Mouse (Mus musculus): ENCODE results near the gene Heatr5a. TPM values are rescaled to one million over a fixed set of nuclear protein-coding genes. Genes with fewer than 3 reads are reported as not detected.
A peak's percentile ranks its signal among the peaks of the same experiment; 100 is the strongest.

Heatr5a gene
- total RNA-seq, 2 experiments from 2014 or later = 7.6 to 9.1 TPM

- DNase-seq (ENCODE audit: low spot score in 2 of 2) = no peak
Observed at GRCm38 (mm10) chr12:51886369-51886768, 84.8 kb downstream of the Heatr5a start.

DNA sequence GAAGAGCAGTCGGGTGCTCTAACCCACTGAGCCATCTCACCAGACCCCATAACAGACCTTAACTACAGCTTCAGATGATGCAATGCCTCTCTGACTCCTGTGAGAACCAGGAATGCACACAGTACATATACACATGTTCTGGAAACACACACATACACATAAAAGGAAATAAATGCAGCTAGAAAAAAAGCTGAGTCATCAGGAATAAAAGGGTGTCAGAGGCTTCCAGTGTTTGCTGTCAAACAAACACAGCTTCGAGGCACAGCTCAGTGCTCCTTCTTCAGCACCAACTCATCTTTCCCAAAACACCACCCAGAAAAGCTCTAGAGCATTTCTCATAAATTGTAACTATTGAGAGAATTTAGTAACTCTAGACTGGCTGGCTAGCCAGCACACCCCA lies 86.3 kb downstream of the Heatr5a start:
- no peak for DNase-seq (ENCODE audit: low spot score in 2 of 2)

GRCm38 (mm10) chr12:51883297-51883805 lies 87.8 kb downstream of the Heatr5a start:
- DNase-seq (ENCODE audit: low spot score in 2 of 2) = no peak

DNA sequence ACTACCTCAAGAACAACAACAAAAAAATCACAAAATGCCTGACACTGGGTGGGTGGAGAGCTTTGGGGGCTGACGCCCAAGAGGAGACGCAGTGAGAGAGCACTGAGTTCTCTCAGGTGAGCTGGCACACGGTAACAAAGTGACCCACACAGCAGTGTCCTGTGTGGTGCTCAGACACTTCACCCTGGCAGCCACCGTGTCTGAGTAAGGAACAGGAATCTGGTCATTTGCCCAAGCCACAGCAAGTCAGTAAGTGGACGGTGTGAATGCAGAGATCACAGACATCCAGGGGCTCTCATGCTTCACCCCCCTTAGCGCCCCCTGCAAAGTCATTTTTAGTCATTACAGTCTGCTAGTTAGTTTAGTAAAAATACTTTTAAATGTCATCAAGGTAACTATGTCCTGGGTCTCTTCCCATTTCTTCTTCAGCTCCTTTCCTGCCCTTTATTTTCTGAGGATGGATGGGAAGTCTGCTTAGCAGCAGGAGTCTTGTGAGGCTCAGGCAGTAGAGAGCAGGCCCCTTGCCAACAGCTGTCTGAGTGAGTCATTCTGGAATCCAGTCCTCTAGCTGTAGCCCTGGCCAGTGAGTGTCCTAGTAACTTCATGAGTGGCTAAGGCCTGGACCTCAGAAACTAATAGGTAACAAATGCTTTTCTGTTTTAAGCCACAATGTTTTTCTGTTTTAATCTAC lies 88.4 kb downstream of the Heatr5a start:
- DNase-seq (ENCODE audit: low spot score in 2 of 2) = peak in 1 of 2 experiments; percentile 24

DNA sequence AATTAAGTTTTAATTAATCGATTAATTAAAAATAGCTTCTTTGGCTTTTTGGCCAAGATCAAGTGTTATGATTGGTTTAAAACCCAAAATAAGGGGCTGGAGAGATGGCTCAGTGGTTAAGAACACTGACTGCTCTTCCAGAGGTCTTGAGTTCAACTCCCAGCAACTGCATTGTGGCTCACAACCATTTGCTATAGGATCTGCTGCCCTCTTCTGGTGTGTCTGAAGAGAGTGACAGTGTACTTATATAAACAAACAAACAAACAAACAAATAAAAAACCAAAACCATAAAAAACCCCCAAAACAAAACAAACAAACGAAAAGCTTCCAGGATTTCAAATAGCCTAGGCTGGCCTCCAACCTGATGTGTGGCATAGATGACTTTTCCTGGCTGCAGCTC lies 89.3 kb downstream of the Heatr5a start:
- no peak for DNase-seq (ENCODE audit: low spot score in 2 of 2)

- DNase-seq (ENCODE audit: low spot score in 2 of 2) = no peak
Observed at GRCm38 (mm10) chr12:51871446-51872144, 99.5 kb downstream of the Heatr5a start.

DNA sequence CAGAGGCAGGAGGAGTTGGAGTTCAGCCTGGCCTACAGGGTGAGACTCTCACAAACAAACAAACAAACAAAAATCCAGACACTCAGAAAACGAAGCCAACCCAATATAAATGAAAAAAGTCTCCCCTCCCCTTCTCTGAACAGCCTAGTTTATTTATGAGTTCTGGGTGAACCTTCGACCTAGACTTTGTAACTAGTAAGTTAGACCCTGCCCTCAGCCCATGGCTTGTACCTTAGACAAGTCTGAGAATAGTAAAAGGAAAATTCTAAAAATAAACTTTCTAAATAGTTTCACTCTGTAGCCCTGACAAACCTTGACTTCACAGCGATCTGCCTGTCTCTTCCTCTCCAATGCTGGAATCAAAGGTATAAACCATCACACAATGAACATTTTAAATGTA lies 101.6 kb downstream of the Heatr5a start:
- DNase-seq (ENCODE audit: low spot score in 2 of 2) = no peak

- no peak for DNase-seq (ENCODE audit: low spot score in 2 of 2)
Observed at GRCm38 (mm10) chr12:51867076-51867475, 104.0 kb downstream of the Heatr5a start.

GRCm38 (mm10) chr12:51866226-51866910 lies 104.8 kb downstream of the Heatr5a start:
- DNase-seq (ENCODE audit: low spot score in 2 of 2) = no peak

GRCm38 (mm10) chr12:51865790-51866179 lies 105.3 kb downstream of the Heatr5a start:
- no peak for DNase-seq (ENCODE audit: low spot score in 2 of 2)

DNA sequence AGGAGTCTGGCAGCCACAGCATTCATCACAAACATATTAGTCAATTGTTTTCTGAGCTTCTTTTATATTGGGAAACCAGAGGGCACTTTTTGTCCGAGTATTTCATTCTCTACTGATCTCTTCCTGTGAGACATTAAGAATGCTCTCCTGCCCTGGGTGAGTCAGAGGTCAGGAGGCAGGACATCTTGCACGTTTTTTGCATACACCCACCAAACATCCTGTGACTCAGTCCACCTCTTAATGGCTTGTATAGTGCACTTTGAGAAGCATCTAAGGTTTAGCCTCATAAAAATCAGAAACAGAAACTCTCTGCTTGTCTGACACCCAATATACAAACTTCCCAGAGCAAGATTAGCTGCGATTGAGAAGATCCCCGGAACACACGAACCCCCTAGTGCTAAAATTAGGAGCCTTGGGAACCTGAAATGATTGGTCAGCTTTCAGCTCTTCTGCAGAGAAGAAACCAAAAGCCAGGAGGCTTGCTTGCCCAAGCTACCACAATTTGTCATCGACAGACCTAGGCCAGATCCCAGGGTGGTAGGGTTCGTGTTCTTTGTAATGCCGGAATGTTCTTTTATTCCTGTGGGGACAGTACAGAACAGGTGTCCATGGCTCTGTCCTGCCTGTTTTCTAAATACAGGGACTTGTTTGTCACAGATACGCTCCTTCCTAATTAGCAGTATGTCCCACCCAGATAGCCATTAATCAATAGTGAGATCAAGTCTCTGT lies 105.9 kb downstream of the Heatr5a start:
- DNase-seq (ENCODE audit: low spot score in 2 of 2) = no peak

GRCm38 (mm10) chr12:51863116-51864002 lies 107.8 kb downstream of the Heatr5a start:
- no peak for DNase-seq (ENCODE audit: low spot score in 2 of 2)

DNA sequence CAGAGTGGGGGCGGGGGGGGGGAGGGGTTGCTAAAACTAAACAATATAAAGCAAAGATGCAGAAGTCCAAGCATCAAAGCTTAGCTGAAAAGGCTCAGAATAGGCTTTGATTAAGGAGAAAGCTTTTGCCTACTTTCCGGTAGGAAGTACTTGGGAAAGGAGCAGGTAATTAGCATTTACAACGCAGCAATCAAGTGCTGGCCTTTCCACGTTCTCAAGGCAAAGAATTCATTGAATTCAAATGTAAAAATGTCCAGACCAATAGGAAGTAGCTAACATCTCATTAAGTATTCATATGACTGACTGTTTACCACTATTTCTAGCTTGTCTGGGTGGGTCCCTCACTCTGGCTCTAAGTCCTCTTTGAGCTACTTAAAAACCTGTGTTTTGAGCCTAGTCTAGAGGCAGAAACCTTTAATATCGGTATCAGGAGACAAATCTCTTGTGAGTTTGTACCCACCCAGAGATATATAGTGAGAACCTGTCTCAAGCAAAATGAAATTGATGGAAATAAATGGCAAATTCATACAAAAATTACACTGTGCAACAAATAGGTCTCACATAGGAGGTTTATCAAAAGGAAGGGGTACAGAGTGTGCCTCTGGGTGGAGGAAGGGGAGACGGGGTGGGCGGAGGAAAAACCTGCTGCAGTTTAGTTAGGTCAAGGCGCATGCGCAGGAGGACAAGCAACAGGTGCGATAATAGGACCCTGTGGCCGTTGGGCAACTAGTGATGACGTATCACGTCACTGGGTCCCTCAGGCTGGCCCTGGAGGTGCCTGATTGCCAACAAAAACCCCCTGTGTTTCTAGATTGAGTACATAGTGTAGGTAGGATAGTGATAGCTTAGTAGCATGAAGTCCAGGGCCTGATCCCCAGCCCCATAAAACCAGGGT lies 112.7 kb downstream of the Heatr5a start:
- DNase-seq (ENCODE audit: low spot score in 2 of 2) = no peak

DNA sequence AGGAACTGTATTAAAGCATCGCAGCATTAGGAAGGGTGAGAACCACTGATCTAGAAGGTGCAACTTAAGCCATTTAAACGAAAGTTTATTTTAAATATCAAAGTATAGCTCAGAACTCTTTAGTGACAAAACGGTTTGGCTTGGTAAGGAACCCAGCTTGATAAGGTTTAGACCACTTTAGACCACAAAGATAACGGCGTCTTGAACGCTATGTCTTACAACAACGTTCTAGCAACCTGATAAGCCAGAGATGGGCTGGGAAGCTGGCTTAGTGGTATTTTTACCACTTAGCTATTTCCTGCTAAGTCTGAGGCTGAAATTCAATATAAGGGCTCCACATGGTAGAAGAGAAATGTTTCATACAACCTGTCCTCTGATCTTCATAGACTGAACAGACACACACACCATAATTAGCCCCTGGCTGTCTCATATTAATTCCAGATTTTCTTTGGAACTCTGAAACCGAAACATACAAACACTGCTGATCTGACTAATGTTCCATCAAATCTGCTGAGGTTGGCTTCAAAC lies 114.3 kb downstream of the Heatr5a start:
- no peak for DNase-seq (ENCODE audit: low spot score in 2 of 2)

GRCm38 (mm10) chr12:51855872-51856271 lies 115.2 kb downstream of the Heatr5a start:
- no peak for DNase-seq (ENCODE audit: low spot score in 2 of 2)

DNA sequence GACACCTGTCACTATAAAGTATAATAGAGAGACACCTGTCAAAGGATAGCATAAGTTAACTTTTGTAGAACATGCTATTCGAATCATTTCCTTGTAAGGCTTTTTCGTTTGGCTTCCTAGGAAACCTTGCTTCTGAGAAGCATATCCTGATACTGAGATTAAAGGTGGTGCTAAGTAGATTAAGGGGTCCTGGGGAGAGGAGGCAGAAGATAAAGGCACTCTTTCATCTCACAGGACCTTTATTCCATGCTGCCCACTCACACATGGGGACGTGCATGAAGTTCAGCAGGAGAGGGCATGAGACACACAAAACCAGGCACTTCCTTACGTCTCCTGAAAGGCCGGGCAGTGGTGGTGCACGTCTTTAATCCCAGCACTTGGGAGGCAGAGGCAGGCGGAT lies 115.7 kb downstream of the Heatr5a start:
- no peak for DNase-seq (ENCODE audit: low spot score in 2 of 2)

DNA sequence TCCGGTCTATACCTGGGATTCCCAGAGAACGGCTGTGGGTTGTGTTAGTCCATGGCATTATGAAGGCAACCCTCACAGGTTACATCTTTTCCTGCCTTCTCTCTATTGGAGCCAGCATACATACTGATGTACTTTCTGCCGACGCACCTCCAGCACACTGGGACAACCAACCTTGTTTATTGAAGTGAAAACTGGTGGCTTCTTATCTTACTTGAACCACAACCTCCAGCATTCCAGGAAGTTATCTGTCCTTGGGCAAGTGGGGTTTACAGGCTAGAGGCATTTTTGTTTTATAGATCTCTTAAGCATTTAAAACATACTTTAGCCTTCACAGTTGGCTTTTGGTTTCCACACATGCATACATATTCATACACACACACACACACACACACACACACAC lies 119.5 kb downstream of the Heatr5a start:
- no peak for DNase-seq (ENCODE audit: low spot score in 2 of 2)

DNA sequence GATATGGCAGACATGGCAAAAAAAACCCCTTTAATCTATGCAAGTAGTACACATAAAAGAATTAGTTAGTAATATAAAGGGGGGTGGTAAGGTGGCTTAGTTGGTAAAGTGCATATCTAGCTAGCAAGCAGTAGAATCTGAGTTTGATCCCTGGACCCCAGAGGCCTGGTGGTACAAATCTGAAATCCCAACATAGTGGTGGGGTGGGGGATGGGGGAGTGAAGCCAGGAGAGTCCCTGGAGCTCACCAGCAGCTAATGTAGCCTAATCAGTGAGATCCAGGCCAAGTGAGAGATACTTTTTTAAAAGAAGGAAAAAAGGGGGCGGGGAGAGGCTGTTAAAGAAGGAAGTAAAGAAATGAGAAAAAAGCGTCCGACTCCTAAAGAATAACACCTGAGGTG lies 120.0 kb downstream of the Heatr5a start:
- no peak for DNase-seq (ENCODE audit: low spot score in 2 of 2)

- DNase-seq (ENCODE audit: low spot score in 2 of 2) = no peak
Observed at GRCm38 (mm10) chr12:51850339-51850738, 120.8 kb downstream of the Heatr5a start.

Measured in layer of hippocampus, postnatal 14 days (tissue).